24 mouse cellular contexts compared by ENCODE assay signal in genomic region chr11:77000741-77001140, GRCm38 (mm10). TPM values are rescaled to one million over a fixed set of nuclear protein-coding genes. Genes with fewer than 3 reads are reported as not detected.
A peak's percentile ranks its signal among the peaks of the same experiment; 100 is the strongest.
DNase-seq lines count a peak whose midpoint lies in the region; ATAC-seq and TF ChIP-seq lines count a peak whose summit lies in the region.
"Had no signal": no experiment of that assay in that cellular context is flagged by ENCODE, and none has a peak within 500 bp of the region (broad histone marks: within the 10 kb centered on the region; RNA-seq: fewer than 3 reads in every experiment).

No protein-coding gene starts in this region.

- no peak for TF ChIP-seq POLR2A in CH12.LX (IDR thresholded peaks at IDR 0.05; ENCODE audit: low read depth, low read length)

- no peak for ATAC-seq in megakaryocyte, adult 5-6 weeks (ENCODE audit: poor library complexity, severe bottlenecking)
- ATAC-seq: forebrain, embryonic 14.5 days had no signal

- no peak overlapping the region for H3K9ac ChIP-seq in CH12.LX (ENCODE audit: insufficient read depth, low read depth)
- H3K9ac ChIP-seq: embryonic facial prominence, embryonic 15.5 days; heart, embryonic 12.5 days; hindbrain, embryonic 15.5 days had no signal

- H3K36me3 ChIP-seq in megakaryocyte, embryonic 14.5 days (replicated peaks; ENCODE audit: low read length), result peaks cover 62% of the 10 kb centered on the region
- no peaks in the 10 kb centered on the region for H3K36me3 ChIP-seq in CH12.LX (replicated peaks in 1 of 2; ENCODE audit: control insufficient read depth in 1 of 2, insufficient read depth in 1 of 2, low read length in 1 of 2)
- no peaks in the 10 kb centered on the region for H3K36me3 ChIP-seq in splenic B cell, adult 2 months (ENCODE audit: control insufficient read depth, insufficient read depth, low read length, poor library complexity, severe bottlenecking)
- H3K36me3 ChIP-seq: embryonic facial prominence, embryonic 15.5 days; forebrain, embryonic 10.5 days; G1E; heart, embryonic 12.5 days; hindbrain, embryonic 10.5 days; hindbrain, embryonic 15.5 days had no signal

- H3K4me1 ChIP-seq in megakaryocyte, embryonic 14.5 days, result peaks cover 81% of the 10 kb centered on the region
- peaks cover 11 to 20% of the 10 kb centered on the region in 2 experiments for H3K4me1 ChIP-seq in CH12.LX (ENCODE audit: control insufficient read depth in 1 of 2, insufficient read depth in 2 of 2)

- H3K79me2 ChIP-seq in CH12.LX (replicated peaks; ENCODE audit: control insufficient read depth, extremely low read depth, insufficient read depth, poor library complexity, severe bottlenecking), result no peaks in the 10 kb centered on the region

- peak overlapping the region; percentile 19; the same call in 1 of the 2 replicates for H3K4me2 ChIP-seq in CH12.LX (ENCODE audit: insufficient read depth, low read depth, poor library complexity, severe bottlenecking)
- H3K4me2 ChIP-seq: embryonic facial prominence, embryonic 15.5 days; heart, embryonic 12.5 days; hindbrain, embryonic 15.5 days had no signal

- dilution Hi-C loops in CH12.LX (cut with MboI; ENCODE audit: extremely low pct_ligation_motif_present, extremely low pct_unique_long_range_greater_than_20kb, low sequenced_read_pairs), result no loop called here

- peak overlapping the region; percentile 95 for H3K4me3 ChIP-seq in megakaryocyte, embryonic 14.5 days (replicated peaks)
- no peak overlapping the region for H3K4me3 ChIP-seq in CH12.LX (replicated peaks in 1 of 3; ENCODE audit: low read depth in 2 of 3, low read length in 2 of 3, poor library complexity in 1 of 3)
- H3K4me3 ChIP-seq: embryonic facial prominence, embryonic 15.5 days; erythroblast, embryonic 14.5 days; forebrain, embryonic 10.5 days; gastrocnemius, adult 2 months; heart, embryonic 12.5 days; hindbrain, embryonic 10.5 days; hindbrain, embryonic 15.5 days had no signal

- peaks cover 10% of the 10 kb centered on the region for H3K27me3 ChIP-seq in megakaryocyte, embryonic 14.5 days (replicated peaks)
- peaks cover 70% of the 10 kb centered on the region for H3K27me3 ChIP-seq in CH12.LX (replicated peaks)
- peaks cover 5% of the 10 kb centered on the region; the same call in 1 of the 2 replicates for H3K27me3 ChIP-seq in splenic B cell, adult 2 months (ENCODE audit: control insufficient read depth, insufficient read depth, low read length, poor library complexity, severe bottlenecking)

- in situ Hi-C loops in CH12.LX (cut with MboI; ENCODE audit: low pct_ligation_motif_present, low pct_unique_long_range_greater_than_20kb, low sequenced_read_pairs), result no loop called here

- DNase-seq in CH12.LX (ENCODE audit: extremely low read depth), result no peak
- DNase-seq in induced T-regulatory cell, adult 2 months (ENCODE audit: low read depth), result peak; percentile 67
- DNase-seq in splenic B cell, adult 2 months (ENCODE audit: low read depth, low spot score), result peak; percentile 17
- DNase-seq in adrenal gland, adult 2 months, result no peak
- DNase-seq in adrenal gland, adult 18-20 months (ENCODE audit: low spot score in 2 of 2), result no peak
- no peak for DNase-seq in right cerebral cortex, adult 18-20 months
- DNase-seq: adrenal gland, postnatal 25 days; B cell, adult 2 months; cerebellum, adult 18-20 months; cerebellum, postnatal 10 days; embryo, embryonic 11 days; gastrocnemius, adult 2 months; gastrocnemius, postnatal 25 days had no signal

- no peak for TF ChIP-seq CTCF in CH12.LX (conservative IDR thresholded peaks at IDR 0.05 in 1 of 2, IDR thresholded peaks at IDR 0.05 in 1 of 2; ENCODE audit: low read depth in 2 of 2, low read length in 2 of 2)

- no peaks in the 10 kb centered on the region for H3K9me3 ChIP-seq in megakaryocyte, embryonic 14.5 days
- H3K9me3 ChIP-seq in CH12.LX (replicated peaks; ENCODE audit: low read length), result no peaks in the 10 kb centered on the region
- H3K9me3 ChIP-seq: embryonic facial prominence, embryonic 15.5 days; forebrain, embryonic 10.5 days; G1E; heart, embryonic 12.5 days; hindbrain, embryonic 10.5 days; hindbrain, embryonic 15.5 days had no signal

- no peak for TF ChIP-seq EP300 in CH12.LX (IDR thresholded peaks at IDR 0.05; ENCODE audit: low read length)

- no peak overlapping the region for H3K27ac ChIP-seq in CH12.LX (ENCODE audit: insufficient read depth, low read depth)
- H3K27ac ChIP-seq: embryonic facial prominence, embryonic 15.5 days; forebrain, embryonic 10.5 days; gastrocnemius, adult 2 months; hindbrain, embryonic 10.5 days; hindbrain, embryonic 15.5 days had no signal

- TF ChIP-seq RAD21 in CH12.LX (IDR thresholded peaks at IDR 0.05; ENCODE audit: low read depth, low read length), result no peak

TF ChIP-seq in CH12.LX, 34 proteins besides CTCF, POLR2A, EP300 and RAD21:
- TF ChIP-seq ZMIZ1 (IDR thresholded peaks at IDR 0.05; ENCODE audit: low read depth, low read length), result no peak
- no peak for TF ChIP-seq TCF12 (IDR thresholded peaks at IDR 0.05; ENCODE audit: low read depth, low read length)
- TF ChIP-seq JUND (conservative IDR thresholded peaks at IDR 0.05; ENCODE audit: low read depth, low read length), result no peak
- TF ChIP-seq NELFE (IDR thresholded peaks at IDR 0.05; ENCODE audit: low read depth, low read length), result no peak
- TF ChIP-seq USF2 (conservative IDR thresholded peaks at IDR 0.05; ENCODE audit: low read depth, low read length), result no peak
- no peak for TF ChIP-seq BHLHE40 (IDR thresholded peaks at IDR 0.05; ENCODE audit: low read depth, low read length)
- TF ChIP-seq CHD1 (IDR thresholded peaks at IDR 0.05; ENCODE audit: low read depth, low read length), result no peak
- no peak for TF ChIP-seq SIN3A (IDR thresholded peaks at IDR 0.05; ENCODE audit: low read length)
- TF ChIP-seq MEF2A (IDR thresholded peaks at IDR 0.05; ENCODE audit: borderline replicate concordance, low read depth, low read length), result no peak
- TF ChIP-seq ZNF384 (IDR thresholded peaks at IDR 0.05; ENCODE audit: low read depth, low read length), result no peak
- TF ChIP-seq SMC3 (IDR thresholded peaks at IDR 0.05; ENCODE audit: low read depth, low read length), result no peak
- no peak for TF ChIP-seq JUN (IDR thresholded peaks at IDR 0.05; ENCODE audit: insufficient read depth, low read depth, low read length)
- TF ChIP-seq ZKSCAN1 (IDR thresholded peaks at IDR 0.05; ENCODE audit: borderline replicate concordance, low read depth, low read length), result no peak
- TF ChIP-seq USF1 (IDR thresholded peaks at IDR 0.05; ENCODE audit: low read depth, low read length), result no peak
- TF ChIP-seq E2F4 (IDR thresholded peaks at IDR 0.05; ENCODE audit: insufficient replicate concordance, low read depth, low read length), result no peak

RNA-seq across cellular contexts. Expression of gene Slc6a4, which starts 2.3 kb away (rescaled TPM):
- polyA plus RNA-seq in megakaryocyte, embryonic 14.5 days (2012; ENCODE audit: insufficient read depth, low replicate concordance), result 92.6 and 133 TPM in 2 replicates
- total RNA-seq in megakaryocyte, adult 5-6 weeks (2015), result 0.49 and 0.64 TPM in 2 replicates
- 0.41 and 0.70 TPM in 2 replicates for total RNA-seq in megakaryocyte, adult 5-6 weeks (2017)
- total RNA-seq in CH12.LX (2012; rRNA removed) (not detected in 2 replicates), CH12.LX (2014; rRNA removed) (not detected in 2 replicates)
- not detected in 2 replicates for polyA plus RNA-seq in CH12.LX (2012; ENCODE audit: insufficient read length, low read depth)
- total RNA-seq in adrenal gland, adult 2 months (2021), result 10 to 100 TPM; 46.6 to 50.2 TPM
- 15.9 and 18.3 TPM in 2 replicates for polyA plus RNA-seq in adrenal gland, adult 2 months (2012; rRNA removed)
- 10 to 100 TPM; 40.7 to 45.6 TPM for total RNA-seq in adrenal gland, adult 18-20 months (2021)
- total RNA-seq: granulocyte monocyte progenitor cell, adult 5-6 weeks had no signal
- polyA plus RNA-seq: erythroblast, embryonic 14.5 days; G1E had no signal

Comparison
In these comparisons a context has a peak if more than half of its experiments do, and no peak if none do; other contexts are left out.
1. DNase-seq: peak in induced T-regulatory cell, adult 2 months (single experiment) and splenic B cell, adult 2 months (single experiment); none in CH12.LX (single experiment), adrenal gland, adult 2 months (single experiment), adrenal gland, adult 18-20 months (0 of 2) and right cerebral cortex, adult 18-20 months (single experiment).
2. RNA of gene Slc6a4, which starts 2.3 kb away (total RNA-seq): 46.6 to 50.2 TPM in adrenal gland, adult 2 months and 40.7 to 45.6 TPM in adrenal gland, adult 18-20 months; 0.41 to 0.70 TPM in megakaryocyte, adult 5-6 weeks and not detected in CH12.LX; every median in the first group is over 10 times any median in the second.